Mouse (Mus musculus) stomach, postnatal 0 days (tissue): ENCODE data around the gene Ift80.

ENCODE experiments used
- CTCF ChIP-seq: IDR thresholded peaks from 2 replicates; pipeline ENCODE4 v1.5.1; 2016; ENCODE audit warnings: antibody characterized with exemption, low read depth, mild to moderate bottlenecking, moderate library complexity
- EP300 ChIP-seq: optimal IDR thresholded peaks from 2 replicates; pipeline ENCODE3; 2016; ENCODE audit warnings: antibody characterized with exemption

GRCm38 (mm10) chr3:69006246-69006760, 1.9 kb upstream of the Ift80 start:
- TF ChIP-seq CTCF (no peak), EP300 (no peak)
